In genomic region chr15:8200317-8200716, GRCm38 (mm10) we compare ENCODE assay signal across 15 mouse cellular contexts. TPM values are rescaled to one million over a fixed set of nuclear protein-coding genes. Genes with fewer than 3 reads are reported as not detected.
DNase-seq lines count a peak whose midpoint lies in the region; ATAC-seq and TF ChIP-seq lines count a peak whose summit lies in the region.
"Had no signal": no experiment of that assay in that cellular context is flagged by ENCODE, and none has a peak within 500 bp of the region (broad histone marks: within the 10 kb centered on the region; RNA-seq: fewer than 3 reads in every experiment).

No protein-coding gene starts in this region.

- H3K27ac ChIP-seq in left cerebral cortex, adult 2 months = no peak overlapping the region
- H3K27ac ChIP-seq: limb, embryonic 10.5 days had no signal

- intact Hi-C loops in left cerebral cortex, adult 2 months (cut with DNase I) = no loop called here
- intact Hi-C loops in left cerebral cortex, postnatal 25 days (cut with DNase I) = no loop called here

- no peak for ATAC-seq in CD4-positive, CD25-positive, alpha-beta regulatory T cell, adult 4 months
- ATAC-seq in megakaryocyte, adult 5-6 weeks (ENCODE audit: poor library complexity, severe bottlenecking) = no peak
- ATAC-seq: forebrain, postnatal 0 days had no signal

- peak; percentile 51 for DNase-seq in CD4-positive, CD25-positive, alpha-beta regulatory T cell, adult 2 months (ENCODE audit: low read depth, low spot score)
- no peak for DNase-seq in left cerebral cortex, adult 2 months (ENCODE audit: extremely low spot score in 1 of 2, low spot score in 2 of 2)
- DNase-seq in left cerebral cortex, postnatal 25 days (ENCODE audit: low spot score in 2 of 2) = no peak
- DNase-seq in A20 (ENCODE audit: low read depth, low spot score) = peak; percentile 45
- DNase-seq in ZHBTc4 (ENCODE audit: low read depth, low spot score) = peak; percentile 66
- no peak for DNase-seq in spleen, adult 18-20 months
- DNase-seq: cerebellum, postnatal 25 days; forebrain, postnatal 0 days; heart, postnatal 4 days; kidney, adult 11 months; midbrain, embryonic 14.5 days; right cerebral cortex, adult 18-20 months had no signal

- TF ChIP-seq CTCF in left cerebral cortex, adult 2 months (IDR thresholded peaks at IDR 0.05) = peak; percentile 17; the same call in 1 of the 2 replicates

- no peak overlapping the region for H3K4me3 ChIP-seq in left cerebral cortex, adult 2 months
- H3K4me3 ChIP-seq: limb, embryonic 10.5 days had no signal

RNA-seq across cellular contexts. Expression of gene Cplane1, which starts 31.4 kb away (rescaled TPM):
- 10 to 100 TPM; 12.7 to 15.2 TPM for polyA plus RNA-seq in CD4-positive, CD25-positive, alpha-beta regulatory T cell, adult 4 months (2017; shearing (Covaris generic))
- 10 to 100 TPM; 33.4 to 37.0 TPM for total RNA-seq in left cerebral cortex, adult 2 months (2021)
- total RNA-seq in left cerebral cortex, postnatal 25 days (2021) = 10 to 100 TPM; 29.5 to 31.8 TPM
- total RNA-seq in megakaryocyte, adult 5-6 weeks (2015) = 7.5 and 29.7 TPM in 2 replicates
- 6.6 and 7.5 TPM in 2 replicates for total RNA-seq in megakaryocyte, adult 5-6 weeks (2017)

Comparison
In these comparisons a context has a peak if more than half of its experiments do, and no peak if none do; other contexts are left out.
1. DNase-seq: peak in CD4-positive, CD25-positive, alpha-beta regulatory T cell, adult 2 months (single experiment), A20 (single experiment) and ZHBTc4 (single experiment); none in left cerebral cortex, adult 2 months (0 of 2), left cerebral cortex, postnatal 25 days (0 of 2) and spleen, adult 18-20 months (0 of 2).